Mouse (Mus musculus) CH12.LX (cell line): Measurements from ENCODE around the gene Sept9. TPM values are rescaled to one million over a fixed set of nuclear protein-coding genes. Genes with fewer than 3 reads are reported as not detected.

ENCODE experiments used
- DNase-seq: peaks from one replicate; pipeline ENCODE4 v3.0.0-alpha.2; 2013; ENCODE audit errors: extremely low read depth
- H3K27ac ChIP-seq: 2 replicates; pipeline ENCODE4 v1.5.1; 2012; ENCODE audit warnings: low read depth, mild to moderate bottlenecking, control low read depth, moderate library complexity; ENCODE audit not compliant: insufficient read depth
- H3K27me3 ChIP-seq: replicated peaks from 2 replicates; pipeline ENCODE3; 2012; ENCODE audit warnings: inconsistent platforms
- H3K36me3 ChIP-seq, 2 experiments: replicated peaks in 1 of 2; 2 replicates each; pipeline versions ENCODE3 to v1.6.1; 2012; ENCODE audit warnings: inconsistent platforms in 1 of 2, low read length in 1 of 2, mild to moderate bottlenecking in 1 of 2, mixed read lengths in 1 of 2, moderate library complexity in 1 of 2; ENCODE audit not compliant: control insufficient read depth in 1 of 2, insufficient read depth in 1 of 2
- H3K4me1 ChIP-seq, 2 experiments: 2 replicates each; pipeline ENCODE4 v1.6.1; 2012; ENCODE audit warnings: inconsistent platforms in 1 of 2, moderate library complexity in 1 of 2; ENCODE audit not compliant: insufficient read depth in 2 of 2, control insufficient read depth in 1 of 2
- H3K4me2 ChIP-seq: 2 replicates; pipeline ENCODE4 v1.6.1; 2012; ENCODE audit warnings: low read depth, mild to moderate bottlenecking, control low read depth; ENCODE audit not compliant: poor library complexity, insufficient read depth, severe bottlenecking
- H3K4me3 ChIP-seq, 3 experiments: fragments of 150-350 bp in 1 of 3; sonication (generic) in 1 of 3; replicated peaks in 1 of 3; 2 replicates each; pipeline versions ENCODE3 to v1.5.1; 2011 to 2012; ENCODE audit warnings: low read depth in 2 of 3, low read length in 2 of 3, mild to moderate bottlenecking in 2 of 3, moderate library complexity in 2 of 3, control low read depth in 1 of 3, improper control_type of control experiment in 1 of 3, inconsistent platforms in 1 of 3, mixed read lengths in 1 of 3; ENCODE audit not compliant: poor library complexity in 1 of 3
- H3K79me2 ChIP-seq: replicated peaks from 2 replicates; pipeline ENCODE4 v1.6.1; 2012; ENCODE audit warnings: mild to moderate bottlenecking, moderate library complexity; ENCODE audit not compliant: control insufficient read depth, poor library complexity, insufficient read depth, severe bottlenecking; ENCODE audit errors: extremely low read depth
- H3K9ac ChIP-seq: 2 replicates; pipeline ENCODE4 v1.6.1; 2012; ENCODE audit warnings: low read depth, mild to moderate bottlenecking, control low read depth, moderate library complexity; ENCODE audit not compliant: insufficient read depth
- H3K9me3 ChIP-seq: replicated peaks from 2 replicates; pipeline ENCODE3; 2012; ENCODE audit warnings: low read length, inconsistent platforms, mixed read lengths
- BHLHE40 ChIP-seq: IDR thresholded peaks from 2 replicates; pipeline ENCODE4 v1.6.1; 2011; ENCODE audit warnings: mild to moderate bottlenecking, low read depth, low read length, improper control_type of control experiment
- CHD2 ChIP-seq: IDR thresholded peaks from 2 replicates; pipeline ENCODE4 v1.6.1; 2011; ENCODE audit warnings: low read length, improper control_type of control experiment
- CTCF ChIP-seq, 2 experiments: IDR thresholded peaks in 1 of 2; conservative IDR thresholded peaks in 1 of 2; 2 replicates each; pipeline ENCODE4 v1.5.1; 2011 to 2012; ENCODE audit warnings: low read depth in 2 of 2, low read length in 2 of 2, improper control_type of control experiment in 1 of 2, inconsistent platforms in 1 of 2, mild to moderate bottlenecking in 1 of 2, moderate library complexity in 1 of 2
- EP300 ChIP-seq: IDR thresholded peaks from 2 replicates; pipeline ENCODE4 v1.6.1; 2011; ENCODE audit warnings: low read length, improper control_type of control experiment
- ETS1 ChIP-seq: conservative IDR thresholded peaks from 2 replicates; pipeline ENCODE4 v1.6.1; 2012; ENCODE audit warnings: low read depth, mild to moderate bottlenecking, inconsistent platforms, low read length, improper control_type of control experiment, moderate library complexity
- HCFC1 ChIP-seq: IDR thresholded peaks from 2 replicates; pipeline ENCODE4 v1.6.1; 2012; ENCODE audit warnings: low read depth, mild to moderate bottlenecking, inconsistent platforms, low read length, improper control_type of control experiment
- IRF4 ChIP-seq: IDR thresholded peaks from 2 replicates; pipeline ENCODE4 v1.6.1; 2014; ENCODE audit warnings: low read depth, mild to moderate bottlenecking, inconsistent platforms, low read length, improper control_type of control experiment
- JUND ChIP-seq: conservative IDR thresholded peaks from 2 replicates; pipeline ENCODE4 v1.6.1; 2011; ENCODE audit warnings: low read depth, low read length, improper control_type of control experiment
- KAT2A ChIP-seq: IDR thresholded peaks from 2 replicates; pipeline ENCODE4 v1.6.1; 2012; ENCODE audit warnings: low read length, improper control_type of control experiment, inconsistent platforms; ENCODE audit not compliant: insufficient replicate concordance
- MAX ChIP-seq: IDR thresholded peaks from 2 replicates; pipeline ENCODE4 v1.6.1; 2011; ENCODE audit warnings: low read length, improper control_type of control experiment
- MAZ ChIP-seq: IDR thresholded peaks from 2 replicates; pipeline ENCODE4 v1.6.1; 2012; ENCODE audit warnings: low read depth, mild to moderate bottlenecking, inconsistent platforms, low read length, improper control_type of control experiment, moderate library complexity
- MEF2A ChIP-seq: IDR thresholded peaks from 2 replicates; pipeline ENCODE4 v1.6.1; 2014; ENCODE audit warnings: low read depth, mild to moderate bottlenecking, inconsistent platforms, low read length, improper control_type of control experiment, borderline replicate concordance
- MXI1 ChIP-seq: IDR thresholded peaks from 2 replicates; pipeline ENCODE4 v1.6.1; 2011; ENCODE audit warnings: mild to moderate bottlenecking, low read depth, low read length, improper control_type of control experiment
- MYC ChIP-seq: IDR thresholded peaks from 2 replicates; pipeline ENCODE4 v1.6.1; 2011; ENCODE audit warnings: low read depth, mild to moderate bottlenecking, improper control_type of control experiment, low read length
- NELFE ChIP-seq: IDR thresholded peaks from 2 replicates; pipeline ENCODE4 v1.6.1; 2011; ENCODE audit warnings: low read depth, low read length, improper control_type of control experiment
- POLR2A ChIP-seq: IDR thresholded peaks from 2 replicates; pipeline ENCODE4 v1.6.1; 2011; ENCODE audit warnings: low read depth, mild to moderate bottlenecking, improper control_type of control experiment, low read length
- RCOR1 ChIP-seq: conservative IDR thresholded peaks from 2 replicates; pipeline ENCODE4 v1.6.1; 2012; ENCODE audit warnings: low read depth, mild to moderate bottlenecking, inconsistent platforms, low read length, improper control_type of control experiment
- SIN3A ChIP-seq: IDR thresholded peaks from 2 replicates; pipeline ENCODE4 v1.6.1; 2012; ENCODE audit warnings: low read length, improper control_type of control experiment, inconsistent platforms
- TBP ChIP-seq: conservative IDR thresholded peaks from 2 replicates; pipeline ENCODE4 v1.6.1; 2011; ENCODE audit warnings: low read depth, low read length, improper control_type of control experiment
- TCF12 ChIP-seq: IDR thresholded peaks from 2 replicates; pipeline ENCODE4 v1.6.1; 2014; ENCODE audit warnings: low read depth, mild to moderate bottlenecking, inconsistent platforms, low read length, improper control_type of control experiment
- USF1 ChIP-seq: IDR thresholded peaks from 2 replicates; pipeline ENCODE4 v1.6.1; 2014; ENCODE audit warnings: low read depth, mild to moderate bottlenecking, inconsistent platforms, low read length, improper control_type of control experiment
- USF2 ChIP-seq: conservative IDR thresholded peaks from 2 replicates; pipeline ENCODE4 v1.6.1; 2011; ENCODE audit warnings: low read depth, low read length, improper control_type of control experiment
- ZKSCAN1 ChIP-seq: IDR thresholded peaks from 2 replicates; pipeline ENCODE4 v1.6.1; 2012; ENCODE audit warnings: low read depth, inconsistent platforms, low read length, improper control_type of control experiment, borderline replicate concordance
- ZMIZ1 ChIP-seq: IDR thresholded peaks from 2 replicates; pipeline ENCODE4 v1.6.1; 2012; ENCODE audit warnings: low read depth, mild to moderate bottlenecking, inconsistent platforms, low read length, improper control_type of control experiment
- dilution Hi-C: fragments of 300-500 bp; cut with MboI; formaldehyde crosslinking; loops from 2 replicates; pipeline ENCODE4 v1.14.3; 2020; ENCODE audit warnings: low sequenced_read_pairs; ENCODE audit not compliant: extremely low pct_unique_long_range_greater_than_20kb, extremely low pct_ligation_motif_present
- in situ Hi-C: fragments of 300-500 bp; cut with MboI; formaldehyde crosslinking; loops from 3 replicates; pipeline ENCODE4 v1.14.3; 2019; ENCODE audit warnings: low sequenced_read_pairs, low pct_ligation_motif_present, low pct_unique_long_range_greater_than_20kb, mixed read lengths
- polyA plus RNA-seq: library from polyadenylated mRNA; unstranded; fragments of >175 nt; gene quantifications from 2 replicates; pipeline ENCODE4 v1.2.1, GENCODE M21; 2012; ENCODE audit warnings: low read depth; ENCODE audit not compliant: insufficient read length
- total RNA-seq, 2 experiments: library from RNA; depleted of rRNA; stranded (reverse); fragments of 300-350 nt in 1 of 2; fragments of >200 nt in 1 of 2; gene quantifications; 2 replicates each; pipeline ENCODE4 v1.2.3; 2012 to 2014

Sept9 gene
- total RNA-seq (2012; rRNA removed) (118 and 128 TPM in 2 replicates), total RNA-seq (2014; rRNA removed) (47.6 and 48.6 TPM in 2 replicates), polyA plus RNA-seq (102 and 110 TPM in 2 replicates)

GRCm38 (mm10) chr11:117199282-117200175 is at the start of gene Sept9:
Gene Sept9, plus strand, starts transcription at chr11:117199661.
- Histone ChIP-seq H3K9me3 (peaks cover 6% of the 10 kb centered on the region), H3K9ac (no peak within 1 kb of the TSS), H3K4me1 (peaks cover 5 to 18% of the 10 kb centered on the region in 2 experiments), H3K4me2 (no peak within 1 kb of the TSS), H3K27ac (no peak within 1 kb of the TSS), H3K36me3 (no peaks in the 10 kb centered on the region), H3K4me3 (no peak within 1 kb of the TSS), H3K27me3 (peaks cover 36% of the 10 kb centered on the region), H3K79me2 (no peaks in the 10 kb centered on the region)
- in situ Hi-C loops = loop anchor here (25.0 kb wide), 1 partner anchor 537 kb away; the partner anchor contains the start of genes Cygb and Prcd
- dilution Hi-C loops = no loop called here
- TF ChIP-seq RCOR1 (no peak), TBP (no peak), CTCF (conservative IDR thresholded peaks at IDR 0.05 in 1 of 2, IDR thresholded peaks at IDR 0.05 in 1 of 2; ENCODE audit: low read depth in 2 of 2, low read length in 2 of 2) (no peak), ZKSCAN1 (no peak), MAZ (no peak), JUND (no peak)
- DNase-seq = no peak

- peak; percentile 96 for DNase-seq
- peaks cover 53 to 89% of the 10 kb centered on the region in 2 experiments for H3K36me3 ChIP-seq
- H3K4me2 ChIP-seq = peak overlapping the region; percentile 19; the same call in 1 of the 2 replicates
- H3K79me2 ChIP-seq = no peaks in the 10 kb centered on the region
- no peak overlapping the region for H3K9ac ChIP-seq
- H3K27ac ChIP-seq = peak overlapping the region; percentile 71
- TF ChIP-seq HCFC1 (peak; percentile 42), SIN3A (peak; percentile 72), IRF4 (peak; percentile 83), TCF12 (0 out of 2 replicates have a peak, but pooled peaks have one; percentile 55), KAT2A (0 out of 2 replicates have a peak, but pooled peaks have one; percentile 50), NELFE (no peak), MXI1 (peak; percentile 33; the same call in 1 of the 2 replicates), ZMIZ1 (no peak), MAZ (peak; percentile 38; the same call in 1 of the 2 replicates), RCOR1 (no peak), MAX (peak; percentile 75; the same call in 1 of the 2 replicates), CHD2 (no peak), BHLHE40 (peak; percentile 76; the same call in 1 of the 2 replicates), ETS1 (peak; percentile 93), POLR2A (0 out of 2 replicates have a peak, but pooled peaks have one; percentile 26), USF1 (no peak), USF2 (no peak), MEF2A (peak; percentile 69), TBP (no peak), EP300 (peak; percentile 56; the same call in 1 of the 2 replicates), MYC (peak; percentile 94)
- TF ChIP-seq, all 38 proteins: peak for 14
- H3K9me3 ChIP-seq = no peaks in the 10 kb centered on the region
- in situ Hi-C loops = no loop called here
- peaks cover 34 to 69% of the 10 kb centered on the region in 2 experiments for H3K4me1 ChIP-seq
- no peaks in the 10 kb centered on the region for H3K27me3 ChIP-seq
- dilution Hi-C loops = no loop called here
- H3K4me3 ChIP-seq = no peak overlapping the region
These were observed 48.9 kb upstream of the Sept9 start for GRCm38 (mm10) chr11:117150467-117150966.
